Mouse (Mus musculus) olfactory bulb, adult 2 months (tissue): ENCODE measurements around the gene Macf1.

ENCODE experiments used
- CTCF ChIP-seq: fragments of 200-500 bp; IDR thresholded peaks from 2 replicates; pipeline ENCODE4 v1.5.1; 2012; ENCODE audit warnings: low read depth, mild to moderate bottlenecking, low read length, moderate library complexity; ENCODE audit not compliant: insufficient read depth
- POLR2A ChIP-seq: fragments of 200-500 bp; IDR thresholded peaks from 2 replicates; pipeline ENCODE4 v1.6.1; 2012; ENCODE audit warnings: mild to moderate bottlenecking, low read depth, low read length, moderate library complexity; ENCODE audit not compliant: insufficient read depth

DNA sequence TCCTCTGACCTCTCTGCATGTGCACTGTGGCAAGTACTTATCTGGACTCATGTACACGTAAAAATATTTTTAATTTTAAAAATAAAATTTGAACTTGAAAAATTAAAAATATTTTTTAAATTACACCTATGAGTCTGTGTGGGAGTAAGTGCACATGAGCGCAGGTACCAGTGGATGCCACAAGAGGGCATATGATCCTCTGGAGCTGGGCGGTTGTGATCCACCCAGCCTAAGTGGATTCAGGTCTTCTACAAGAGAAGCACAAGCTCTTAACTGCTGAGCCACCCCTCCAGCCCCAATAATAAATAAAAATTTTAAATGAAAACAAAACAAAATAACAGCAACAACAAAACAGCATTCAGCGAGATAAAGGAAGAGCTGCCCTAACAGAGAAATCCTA lies 351.0 kb downstream of the Macf1 start:
- TF ChIP-seq POLR2A, result no peak
- TF ChIP-seq CTCF, result no peak
